In the genomic region with DNA sequence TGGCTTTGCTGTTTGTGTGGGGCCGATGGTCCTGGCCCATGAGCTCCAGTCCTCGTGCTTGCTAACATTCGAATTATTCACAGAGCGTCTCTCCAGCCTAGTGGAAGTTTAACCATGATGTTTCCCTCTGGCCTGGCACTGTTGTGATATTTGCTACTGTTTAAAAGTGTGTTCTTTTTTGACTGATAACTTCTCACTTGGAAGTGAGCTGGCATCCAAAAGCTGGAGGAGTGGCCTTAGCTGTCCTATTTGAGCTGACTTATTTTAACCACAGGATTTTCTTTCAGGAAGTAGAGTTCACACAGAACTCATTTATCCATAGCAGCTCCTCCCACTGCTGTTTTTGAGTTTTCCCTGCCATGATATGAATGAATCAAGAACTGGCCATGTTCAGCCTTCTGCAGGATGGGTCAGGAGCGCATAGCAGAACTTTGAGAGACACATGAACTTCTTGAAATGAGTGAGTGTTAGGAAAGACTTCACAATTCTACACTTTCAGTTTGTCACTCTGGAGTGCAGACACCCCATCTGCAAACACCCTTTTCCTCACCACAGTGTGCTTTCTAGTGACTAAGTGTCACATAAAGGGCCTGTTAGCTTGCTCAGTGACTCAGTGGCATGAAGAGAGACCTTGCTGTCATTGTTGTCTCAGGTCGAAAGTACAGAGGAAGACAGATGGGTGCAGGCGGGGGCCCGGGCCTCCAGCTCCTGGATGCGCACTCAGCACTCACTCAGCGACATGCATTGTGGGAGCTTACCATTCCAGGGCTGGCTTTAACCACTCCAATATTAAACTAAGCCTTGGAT, we compare ENCODE assay signal across 17 mouse cellular contexts.
DNase-seq lines count a peak whose midpoint lies in the region; ATAC-seq lines count a peak whose summit lies in the region.
"Had no signal": no experiment of that assay in that cellular context is flagged by ENCODE, and none has a peak within 500 bp of the region (broad histone marks: within the 10 kb centered on the region; RNA-seq: fewer than 3 reads in every experiment).

No protein-coding gene starts in this region.

- WGBS in heart, embryonic 16.5 days: 61% methylated on average over 10 of the region's 10 CpGs
- WGBS in neural tube, embryonic 15.5 days: 81% methylated on average over 10 of the region's 10 CpGs

- no peak for DNase-seq in heart, postnatal 25 days (ENCODE audit: low spot score)
- peak; percentile 29 for DNase-seq in testis, postnatal 14 days (ENCODE audit: low spot score)
- no peak for DNase-seq in testis, postnatal 10 days (ENCODE audit: low spot score)
- DNase-seq in kidney, postnatal 14 days: peak; percentile 58
- peak; percentile 47 for DNase-seq in yolk sac, embryonic 10.5 days (ENCODE audit: low spot score)
- DNase-seq in layer of hippocampus, adult 18-20 months (ENCODE audit: low spot score in 2 of 2): no peak
- DNase-seq: adrenal gland, adult 2 months; cerebellum, adult 9-11 months; left cerebral cortex, postnatal 4 days; right cerebral cortex, adult 18-20 months; thymus, postnatal 14 days had no signal

- no peaks in the 10 kb centered on the region for H3K9me3 ChIP-seq in heart, embryonic 16.5 days (replicated peaks; ENCODE audit: control insufficient read depth, low read length)
- no peaks in the 10 kb centered on the region for H3K9me3 ChIP-seq in neural tube, embryonic 15.5 days (replicated peaks)
- H3K9me3 ChIP-seq: midbrain, embryonic 12.5 days; neural tube, embryonic 13.5 days had no signal

- ATAC-seq in heart, embryonic 16.5 days (replicated peaks; ENCODE audit: extremely low read depth, insufficient read depth, low FRiP score): no peak
- no peak for ATAC-seq in neural tube, embryonic 15.5 days (ENCODE audit: low FRiP score)
- ATAC-seq: hindbrain, embryonic 16.5 days had no signal

- H3K9ac ChIP-seq in heart, embryonic 16.5 days (ENCODE audit: low read length): no peak overlapping the region
- H3K9ac ChIP-seq in neural tube, embryonic 15.5 days (replicated peaks): no peak overlapping the region
- H3K9ac ChIP-seq: liver, embryonic 14.5 days; midbrain, embryonic 12.5 days; neural tube, embryonic 13.5 days had no signal

- no peaks in the 10 kb centered on the region for H3K36me3 ChIP-seq in heart, embryonic 16.5 days (ENCODE audit: control insufficient read depth, insufficient read depth)
- H3K36me3 ChIP-seq in neural tube, embryonic 15.5 days: peaks cover 7% of the 10 kb centered on the region; the same call in 1 of the 2 replicates

- H3K27me3 ChIP-seq in heart, embryonic 16.5 days (ENCODE audit: control insufficient read depth, insufficient read depth, low read length): no peaks in the 10 kb centered on the region
- no peaks in the 10 kb centered on the region for H3K27me3 ChIP-seq in neural tube, embryonic 15.5 days (replicated peaks)
- H3K27me3 ChIP-seq: midbrain, embryonic 12.5 days; neural tube, embryonic 13.5 days had no signal

- H3K4me2 ChIP-seq in heart, embryonic 16.5 days (ENCODE audit: low read depth, low read length): no peak overlapping the region
- H3K4me2 ChIP-seq in neural tube, embryonic 15.5 days: no peak overlapping the region
- H3K4me2 ChIP-seq: midbrain, embryonic 12.5 days; neural tube, embryonic 13.5 days had no signal

- peak overlapping the region; percentile 21; the same call in 1 of the 2 replicates for H3K27ac ChIP-seq in heart, embryonic 16.5 days (ENCODE audit: low read length)
- no peak overlapping the region for H3K27ac ChIP-seq in neural tube, embryonic 15.5 days (replicated peaks)
- H3K27ac ChIP-seq: liver, embryonic 14.5 days; midbrain, embryonic 12.5 days; neural tube, embryonic 13.5 days had no signal

- H3K4me3 ChIP-seq in heart, embryonic 16.5 days (ENCODE audit: low read length): no peak overlapping the region
- no peak overlapping the region for H3K4me3 ChIP-seq in neural tube, embryonic 15.5 days (replicated peaks)
- H3K4me3 ChIP-seq: midbrain, embryonic 12.5 days; neural tube, embryonic 13.5 days had no signal

- intact Hi-C loops in heart, postnatal 25 days (cut with DNase I): no loop called here

- H3K4me1 ChIP-seq in heart, embryonic 16.5 days (ENCODE audit: control insufficient read depth, insufficient read depth, low read length): peaks cover 39% of the 10 kb centered on the region
- H3K4me1 ChIP-seq in neural tube, embryonic 15.5 days: peaks cover 16% of the 10 kb centered on the region
- H3K4me1 ChIP-seq: midbrain, embryonic 12.5 days had no signal

Comparison
In these comparisons a context has a peak if more than half of its experiments do, and no peak if none do; other contexts are left out.
1. DNase-seq: peak in testis, postnatal 14 days (single experiment), kidney, postnatal 14 days (single experiment) and yolk sac, embryonic 10.5 days (single experiment); none in heart, postnatal 25 days (single experiment), testis, postnatal 10 days (single experiment) and layer of hippocampus, adult 18-20 months (0 of 2).